Mouse (Mus musculus) spleen, postnatal 4 days (tissue): ENCODE measurements around the gene Cmbl.
A peak's percentile ranks its signal among the peaks of the same experiment; 100 is the strongest.

Experiments
- DNase-seq, 2 experiments: peaks; one replicate each; pipeline ENCODE4 v3.0.0; 2022; ENCODE audit warnings: low spot score in 2 of 2

The Cmbl gene

DNA sequence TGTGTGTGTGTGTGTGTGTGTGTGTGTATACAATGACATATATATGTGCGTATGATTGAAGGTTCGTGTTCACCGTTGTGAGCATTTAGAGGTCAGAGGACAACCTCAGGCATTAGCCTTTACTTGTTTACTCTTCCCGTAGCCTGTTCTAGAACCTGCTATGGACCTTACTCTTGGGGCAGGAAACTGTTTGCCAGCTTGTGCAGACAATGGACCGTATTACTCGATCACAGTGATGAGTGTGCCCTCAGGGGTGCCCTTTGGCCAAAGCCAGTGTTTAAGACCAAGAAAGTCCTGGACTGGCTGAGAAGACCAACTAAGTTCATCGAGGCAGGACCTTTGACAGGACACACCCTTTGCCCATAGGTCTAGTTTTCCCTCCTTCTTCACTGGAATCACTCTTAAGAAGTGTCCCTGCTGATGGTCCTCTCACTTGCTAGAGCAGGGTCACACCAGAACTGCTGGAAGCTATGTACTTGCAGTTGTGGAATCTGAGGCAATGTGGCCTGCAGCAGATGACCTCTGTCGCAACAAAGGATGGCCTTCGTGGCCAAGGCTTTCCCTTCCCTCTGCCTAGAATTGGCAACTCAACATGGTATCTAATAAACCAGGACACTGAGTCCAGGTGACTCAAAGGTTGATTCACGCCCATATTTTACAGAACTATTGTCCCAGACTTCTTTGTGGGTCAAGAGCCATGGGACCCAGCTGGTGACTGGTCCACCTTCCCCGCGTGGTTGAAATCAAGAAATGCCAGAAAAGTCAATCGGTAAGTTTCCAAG is 18.3 kb downstream of the Cmbl start:
- no peak for DNase-seq

DNA sequence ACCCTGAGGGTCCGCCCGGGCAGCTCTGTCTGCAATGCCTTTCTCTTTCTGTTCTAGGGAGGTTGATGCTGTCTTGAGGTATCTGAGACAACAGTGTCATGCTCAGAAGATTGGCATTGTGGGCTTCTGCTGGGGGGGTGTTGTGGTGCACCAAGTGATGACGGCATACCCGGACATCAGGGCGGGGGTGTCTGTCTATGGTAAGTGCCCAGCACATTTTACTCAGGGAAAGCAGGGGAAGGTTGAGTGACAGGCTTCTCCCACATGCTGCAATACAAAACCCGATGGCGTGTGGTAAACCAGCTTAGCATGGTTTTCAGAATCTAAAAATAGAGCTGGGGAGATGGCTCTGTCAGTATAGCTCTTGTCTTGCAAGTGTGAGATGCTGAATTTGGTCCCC is 20.0 kb downstream of the Cmbl start:
- DNase-seq = no peak

DNA sequence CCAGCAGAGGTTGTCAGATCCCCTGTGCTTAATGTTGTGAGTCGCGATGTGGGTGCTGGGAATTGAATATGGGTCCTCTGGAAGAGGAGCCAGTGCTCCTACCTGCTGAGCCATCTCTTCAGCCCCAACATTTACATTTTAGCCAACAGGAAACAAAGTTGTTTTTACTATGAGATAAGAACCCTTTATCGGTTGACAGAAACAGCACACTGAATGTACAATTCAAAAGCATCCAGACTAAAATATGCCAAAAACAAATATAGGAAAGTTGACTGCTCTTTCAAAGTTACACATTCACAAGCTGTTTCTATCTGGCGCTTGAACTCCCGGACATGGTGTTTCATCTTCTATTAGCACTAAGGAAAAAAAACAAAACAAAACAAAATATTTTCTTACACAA is 20.9 kb downstream of the Cmbl start:
- DNase-seq = no peak

DNA sequence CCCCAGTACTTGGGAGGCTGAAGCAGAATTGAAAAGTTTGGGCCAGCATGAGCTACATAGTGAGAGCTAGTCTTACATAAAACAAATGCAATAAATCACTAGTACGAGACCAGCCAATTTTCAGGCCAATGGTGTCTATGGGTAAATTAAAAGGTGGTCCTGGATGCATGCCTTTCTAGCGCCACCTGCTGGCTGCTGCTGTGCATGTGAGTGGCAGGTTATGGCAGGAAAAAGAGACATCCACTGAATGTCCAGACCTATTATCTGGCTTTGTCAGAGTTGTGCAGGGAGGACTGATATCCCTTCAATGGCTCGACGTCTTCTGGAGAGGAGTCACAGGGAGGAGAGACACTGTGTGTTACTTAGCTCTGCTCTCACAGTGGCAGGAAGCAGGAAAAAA is 21.3 kb downstream of the Cmbl start:
- peak; percentile 84 to 96 for DNase-seq

DNA sequence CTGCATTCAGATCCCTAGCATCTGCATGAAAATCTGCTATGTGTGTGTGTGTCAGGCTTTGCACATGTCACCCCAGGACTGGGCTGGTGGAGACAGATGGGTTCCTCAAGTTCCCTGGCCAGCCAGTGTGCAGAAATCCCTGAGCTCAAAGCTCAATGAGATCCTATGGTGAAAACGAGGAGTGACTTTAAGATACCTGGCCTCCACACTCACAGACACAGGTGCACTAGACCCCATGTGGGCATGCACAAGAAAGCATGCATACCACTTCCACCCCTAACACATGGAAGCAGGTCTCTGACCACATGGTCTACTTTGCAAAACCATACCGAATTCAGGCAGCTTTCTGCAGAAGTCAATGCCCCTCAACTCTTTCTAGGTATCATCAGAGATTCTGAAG is 22.6 kb downstream of the Cmbl start:
- no peak for DNase-seq

DNA sequence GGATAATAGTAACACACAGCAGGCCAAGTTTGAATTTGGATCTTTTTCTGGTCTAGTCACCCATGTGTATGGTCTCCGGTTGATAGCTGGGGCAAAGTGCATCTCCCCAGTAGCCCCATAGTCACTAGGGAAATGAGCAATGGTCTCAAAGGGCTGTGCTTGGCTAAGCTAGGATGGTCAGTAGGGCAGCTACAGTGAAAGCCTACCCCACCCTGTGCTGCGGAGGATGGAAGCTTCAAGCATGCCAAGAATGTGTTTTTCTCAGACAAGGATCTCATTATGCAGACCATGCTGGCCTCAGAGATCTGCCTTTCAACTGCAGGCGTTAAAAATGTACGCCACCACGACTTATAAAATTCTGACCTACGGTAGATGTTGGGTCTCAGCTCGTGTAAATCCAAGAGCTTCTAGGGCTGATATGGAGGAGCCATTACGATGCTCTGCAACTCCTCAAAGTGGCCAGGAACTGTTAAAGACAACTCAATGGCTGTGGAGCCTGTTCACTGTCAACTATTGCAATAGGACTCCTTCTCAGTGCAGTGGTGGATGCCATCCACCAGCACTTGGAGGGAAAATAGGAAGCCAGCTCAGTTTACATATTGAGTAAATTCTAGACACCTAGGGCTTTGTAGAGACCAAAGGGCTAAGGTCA is 23.9 kb downstream of the Cmbl start:
- no peak for DNase-seq

DNA sequence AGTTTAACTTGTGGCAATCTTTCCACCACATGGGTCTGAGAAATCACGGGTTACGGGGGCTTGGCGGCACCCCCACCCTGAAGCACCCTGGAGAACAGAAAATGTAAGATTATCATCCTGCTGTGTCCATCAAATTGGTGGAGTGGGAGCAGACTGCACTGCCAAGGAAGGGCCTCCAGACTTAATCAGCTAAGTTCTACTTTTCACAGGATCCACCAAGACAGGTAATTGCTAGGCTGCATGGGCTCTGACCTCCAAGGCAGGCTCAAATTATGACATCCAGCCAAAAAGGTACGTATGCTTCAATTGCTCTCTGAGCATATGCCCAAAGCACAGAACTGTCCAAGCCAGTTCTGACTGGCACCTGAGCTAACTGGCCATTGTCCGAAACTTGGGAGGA is 25.0 kb downstream of the Cmbl start:
- DNase-seq = no peak

DNA sequence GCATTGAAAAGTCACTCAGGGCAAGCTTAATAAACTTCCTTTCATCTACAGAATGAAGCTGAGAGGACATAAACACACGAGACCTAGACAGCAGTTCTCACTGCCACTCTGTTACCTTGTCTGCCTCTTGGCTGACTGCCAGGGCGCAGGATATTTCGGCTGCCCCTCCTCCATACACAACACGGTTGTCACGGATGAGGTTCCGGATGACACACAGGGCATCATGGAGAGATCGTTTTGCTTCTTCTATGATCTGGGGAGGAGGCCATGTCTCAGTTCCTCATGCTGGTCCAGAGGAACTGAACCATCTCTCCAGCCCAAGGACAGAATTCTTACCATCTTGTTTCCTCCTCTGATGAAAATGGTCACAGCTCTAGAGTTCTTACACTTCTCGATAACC is 27.3 kb downstream of the Cmbl start:
- DNase-seq = no peak

DNA sequence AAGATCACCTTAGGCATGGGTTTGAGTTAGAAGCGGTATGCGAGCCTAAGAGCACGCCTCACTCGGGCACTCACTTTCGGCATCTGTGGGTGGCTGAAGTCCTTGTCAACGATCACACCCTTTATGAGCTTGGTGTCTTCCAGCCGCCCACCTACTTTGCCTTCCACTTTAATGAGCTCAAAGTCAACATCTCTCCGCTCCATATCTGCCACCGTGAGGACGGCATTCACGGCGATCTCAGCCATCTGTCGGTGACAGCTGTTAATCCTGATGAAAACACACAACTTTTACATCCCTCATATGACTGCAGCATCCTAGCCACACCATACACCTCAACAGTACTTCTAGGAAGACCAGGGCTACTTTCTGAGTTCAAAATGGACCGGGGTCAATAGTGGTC is 29.1 kb downstream of the Cmbl start:
- no peak for DNase-seq

DNA sequence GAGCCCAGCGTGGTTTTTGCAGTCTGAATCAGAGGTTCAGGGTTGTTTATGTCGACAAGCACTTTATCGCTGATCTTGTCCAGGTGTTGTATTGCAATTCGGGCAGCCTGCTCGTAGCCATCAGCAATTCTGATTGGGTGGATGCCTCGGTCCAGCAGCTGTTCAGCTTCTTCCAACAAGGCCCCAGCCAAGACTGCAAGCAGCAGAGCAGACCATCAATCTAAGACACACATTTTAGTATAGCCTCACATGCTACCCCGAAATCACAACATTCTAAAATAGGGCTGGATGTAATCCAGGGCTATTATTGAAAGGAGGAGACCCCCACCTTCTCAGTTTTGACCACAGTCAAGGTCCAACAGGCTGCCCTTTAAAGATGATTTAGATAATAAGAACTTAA is 30.5 kb downstream of the Cmbl start:
- no peak for DNase-seq

DNA sequence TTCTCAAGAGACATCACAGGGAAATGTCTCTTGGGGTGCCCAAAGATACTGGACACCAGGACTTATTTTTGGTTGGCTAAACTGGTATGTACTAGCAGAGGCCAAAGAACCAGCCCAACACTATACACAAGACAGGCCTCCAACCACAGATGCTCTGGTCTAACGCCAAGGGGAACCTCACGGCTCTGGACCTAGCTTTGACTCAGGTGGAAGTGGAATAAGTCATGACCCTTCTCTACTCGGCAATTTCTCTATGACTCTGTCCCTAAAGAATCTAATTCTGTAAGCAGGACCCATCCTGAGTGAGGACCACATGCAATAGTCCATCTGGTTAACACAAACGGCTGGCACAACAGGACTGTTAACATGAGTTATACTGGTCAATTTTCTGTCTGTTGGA is 34.6 kb downstream of the Cmbl start:
- DNase-seq = no peak

DNA sequence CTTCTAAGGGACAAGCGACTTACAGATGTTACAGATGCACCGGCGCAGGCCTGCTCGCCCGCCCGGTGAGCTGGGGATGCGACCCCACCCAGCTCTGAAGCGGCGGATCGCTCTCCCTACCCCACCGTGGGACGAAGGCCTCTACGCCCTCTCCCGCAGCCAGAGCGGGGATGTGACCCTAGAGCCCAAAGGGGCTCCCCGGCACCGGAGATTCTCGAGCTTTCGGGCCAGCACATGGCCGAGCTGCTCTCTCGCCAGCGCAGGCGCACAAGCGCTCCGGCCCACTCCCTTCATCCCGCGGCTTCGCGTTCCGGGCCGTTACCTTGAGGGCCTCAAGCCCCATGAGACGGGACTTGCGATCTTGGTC is 36.1 kb downstream of the Cmbl start:
- DNase-seq = no peak

DNA sequence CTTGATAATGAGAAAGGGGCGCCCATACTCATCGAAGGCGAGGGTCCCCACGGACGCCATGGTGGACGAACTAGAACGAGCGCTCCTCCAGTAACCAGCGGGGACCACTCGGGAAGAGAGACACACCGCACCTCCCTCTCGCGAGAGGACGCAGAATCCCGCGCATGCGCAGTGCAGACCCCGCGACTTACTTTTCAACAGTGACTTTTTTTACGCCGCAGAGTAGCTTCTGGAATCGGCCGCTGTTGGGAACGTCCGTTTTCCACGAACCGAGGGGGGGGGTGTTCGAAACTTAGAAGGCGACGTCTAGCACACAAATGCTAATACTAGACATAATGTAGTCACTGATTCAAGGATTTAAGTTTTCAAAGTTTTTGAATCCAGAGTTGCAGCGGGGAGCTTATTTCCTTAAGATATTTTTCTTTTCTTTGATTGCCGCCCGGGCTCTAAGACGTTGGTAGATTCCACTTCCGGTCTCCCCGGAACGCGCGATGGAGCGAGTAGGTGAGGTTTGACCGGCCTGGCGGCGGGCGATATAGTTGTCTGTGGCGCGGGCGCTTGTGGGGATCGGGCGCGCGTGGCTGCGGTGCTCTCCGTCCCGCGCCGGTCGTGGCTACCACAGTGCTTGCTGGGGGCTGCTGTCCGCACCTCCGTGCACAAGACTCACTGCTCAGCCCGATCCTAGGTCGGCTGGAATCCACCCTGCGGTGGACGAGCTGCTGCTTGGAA is 36.6 kb downstream of the Cmbl start, which contains the start of the genes Cct5 and Fam173b:
TSS of gene Cct5 (minus strand) at position 159 of the 729 bp plus-strand sequence.
TSS of gene Fam173b (plus strand) at position 207 of the 729 bp plus-strand sequence.
- peak; percentile 98 to 100 for DNase-seq

DNA sequence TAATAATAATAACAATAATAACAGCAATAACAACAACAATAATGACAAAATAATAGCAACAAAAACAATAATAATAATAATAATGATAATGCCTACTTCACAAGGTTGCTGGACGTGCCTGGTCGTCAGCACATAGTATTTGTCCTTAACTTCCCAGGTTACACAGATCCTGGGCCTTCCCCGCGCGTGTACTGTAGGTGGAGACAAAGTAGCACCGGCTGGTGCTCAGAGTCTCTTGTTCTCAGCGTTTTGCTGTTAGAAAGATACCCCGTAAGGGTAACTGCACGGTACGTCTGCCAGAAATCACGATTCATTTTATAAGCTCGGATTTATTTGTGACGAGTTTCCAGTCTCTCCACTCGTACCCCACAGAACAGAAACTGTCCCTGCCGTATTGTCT is 37.2 kb downstream of the Cmbl start:
- peak; percentile 53 to 73 for DNase-seq

DNA sequence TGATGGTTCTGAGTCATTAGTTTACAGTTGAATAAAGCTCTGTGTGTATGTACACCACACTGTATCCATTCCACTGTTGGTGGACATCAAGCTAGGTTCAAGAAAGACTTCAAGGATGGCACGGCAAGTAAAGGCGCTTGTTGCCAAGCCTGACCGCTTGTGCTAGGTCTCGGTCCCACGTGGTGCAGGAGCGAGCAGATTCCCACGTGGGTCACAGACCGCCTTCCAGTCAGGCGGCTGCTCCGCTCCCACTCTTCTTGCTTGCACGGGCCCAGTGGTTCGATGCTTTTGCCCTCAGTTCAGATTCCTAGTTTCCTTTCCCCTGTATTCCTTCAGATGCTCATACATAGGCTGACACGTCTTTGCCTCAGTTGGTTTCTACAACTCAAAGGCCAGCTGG is 37.9 kb downstream of the Cmbl start:
- DNase-seq = no peak

DNA sequence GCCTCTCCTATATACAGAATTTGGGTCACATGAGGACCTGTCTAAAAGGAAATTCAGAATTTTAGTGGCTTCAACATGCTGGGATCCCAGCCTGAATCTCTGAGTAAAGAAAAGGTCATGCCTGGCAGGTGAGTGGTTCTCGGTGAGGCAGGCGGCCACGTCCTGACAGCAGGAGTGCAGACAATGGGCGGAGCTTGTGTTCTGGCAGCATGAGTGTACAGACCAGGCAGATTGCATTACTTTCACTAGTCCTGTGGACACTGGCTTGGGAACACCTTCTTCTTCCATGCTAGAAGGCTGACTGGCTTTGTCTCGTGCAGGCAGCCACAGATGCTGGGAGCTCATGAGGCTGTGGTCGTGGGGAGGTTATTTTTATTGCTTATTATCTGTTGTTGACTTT is 41.6 kb downstream of the Cmbl start:
- no peak for DNase-seq

DNA sequence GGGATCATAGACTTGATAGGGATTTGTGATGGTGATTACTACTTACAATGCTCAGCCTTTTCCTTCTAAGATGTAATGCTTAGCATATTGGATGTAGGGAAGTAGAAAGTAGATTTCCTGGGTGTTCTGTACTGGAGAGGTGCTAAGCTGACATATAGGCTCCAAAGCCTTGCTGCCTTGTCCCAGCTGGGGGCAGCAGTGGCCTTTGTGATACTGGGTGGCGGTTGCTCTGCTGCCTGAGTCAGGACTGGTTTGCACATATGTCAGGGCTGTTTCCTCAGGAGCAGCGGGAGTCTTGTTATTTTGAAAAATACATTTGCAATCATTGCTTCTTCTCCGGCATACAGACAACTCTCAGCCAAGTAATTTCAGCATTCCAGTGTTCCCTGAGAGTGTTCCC is 45.8 kb downstream of the Cmbl start:
- DNase-seq = no peak

DNA sequence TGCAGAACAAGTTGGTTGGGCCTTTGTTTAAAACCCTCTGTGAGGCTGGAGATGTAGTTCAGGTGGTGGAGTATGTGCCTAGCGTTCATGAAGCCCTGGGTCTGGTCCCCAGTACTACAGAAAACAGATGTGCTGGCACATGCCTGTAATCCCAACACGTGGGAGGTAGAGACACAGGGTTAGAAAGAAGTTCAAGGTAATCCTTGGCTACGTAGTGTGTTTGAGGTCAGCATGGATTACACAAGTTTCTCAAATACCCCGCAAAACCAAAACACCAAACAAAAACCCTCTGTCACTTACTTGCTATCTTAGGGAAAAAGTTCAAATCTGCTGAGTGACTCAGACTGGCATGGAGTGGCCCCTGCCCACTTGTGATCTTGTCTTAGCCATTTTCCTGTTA is 46.8 kb downstream of the Cmbl start:
- DNase-seq = no peak

DNA sequence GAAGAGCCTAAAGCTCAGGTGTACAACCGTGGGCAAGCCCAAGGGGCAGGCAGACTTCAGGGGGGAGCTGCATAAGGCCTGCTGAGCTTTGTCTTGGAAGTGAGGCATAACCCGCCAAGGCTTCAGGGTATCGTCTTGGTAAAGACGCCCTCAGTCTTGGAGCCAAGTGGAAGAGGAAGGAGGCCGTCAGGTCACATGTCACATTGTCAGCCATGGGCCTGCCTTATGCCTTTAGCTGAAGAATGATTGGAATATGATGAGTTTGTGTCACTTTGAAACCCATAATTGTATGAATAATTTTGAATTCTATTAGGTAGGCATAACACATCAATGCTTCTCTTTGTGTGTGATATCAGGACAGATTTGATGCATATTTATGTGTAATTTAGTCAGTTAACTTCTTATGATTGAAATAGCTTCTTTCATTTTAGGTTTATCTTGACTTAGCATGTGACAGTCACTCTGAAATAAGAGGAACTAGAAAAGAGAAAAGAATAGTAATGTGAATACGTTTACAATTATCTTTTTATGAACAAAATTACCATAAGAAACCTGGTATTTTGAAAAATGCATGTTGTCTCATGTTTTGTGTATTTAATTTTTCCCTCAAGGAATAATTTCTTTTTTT is 48.8 kb downstream of the Cmbl start:
- DNase-seq = no peak

DNA sequence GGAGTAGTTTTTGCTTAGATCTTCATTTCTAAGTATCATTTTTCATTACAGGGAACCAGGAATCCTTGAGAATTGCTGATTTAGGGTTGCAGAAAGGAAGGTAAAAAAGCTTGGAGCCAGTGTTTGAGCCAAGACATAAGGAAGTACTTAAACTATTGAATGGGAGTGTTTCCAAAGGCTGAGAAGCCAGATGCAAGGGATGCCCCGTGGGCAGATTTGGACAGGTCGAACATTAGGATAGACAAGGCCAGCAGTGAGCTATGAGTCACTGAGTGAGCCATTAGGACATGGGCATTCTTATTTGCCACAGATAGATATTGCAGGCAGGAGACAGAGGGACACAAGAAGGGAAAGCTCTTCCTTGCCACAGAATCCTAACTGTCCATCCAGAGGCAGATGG is 49.5 kb downstream of the Cmbl start:
- DNase-seq = no peak

DNA sequence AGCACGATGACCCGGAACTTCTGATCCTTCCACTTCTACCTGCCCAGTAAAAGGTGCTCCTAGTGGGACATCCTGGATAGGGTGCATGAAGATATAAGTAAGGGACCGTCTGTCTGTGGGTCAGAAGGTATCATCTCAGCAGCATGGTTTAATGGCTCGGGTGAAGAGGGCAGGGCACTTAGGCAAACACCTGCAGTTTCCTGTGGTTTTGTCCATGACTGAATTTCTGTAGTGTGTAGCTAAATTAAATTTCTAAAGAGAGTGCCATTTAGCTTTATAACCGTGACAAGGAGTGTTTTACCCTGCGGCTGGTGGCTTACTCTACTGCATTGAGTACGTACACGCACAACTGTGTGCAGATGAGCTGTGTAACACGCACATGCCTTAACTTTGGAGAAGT is 52.1 kb downstream of the Cmbl start:
- no peak for DNase-seq

DNA sequence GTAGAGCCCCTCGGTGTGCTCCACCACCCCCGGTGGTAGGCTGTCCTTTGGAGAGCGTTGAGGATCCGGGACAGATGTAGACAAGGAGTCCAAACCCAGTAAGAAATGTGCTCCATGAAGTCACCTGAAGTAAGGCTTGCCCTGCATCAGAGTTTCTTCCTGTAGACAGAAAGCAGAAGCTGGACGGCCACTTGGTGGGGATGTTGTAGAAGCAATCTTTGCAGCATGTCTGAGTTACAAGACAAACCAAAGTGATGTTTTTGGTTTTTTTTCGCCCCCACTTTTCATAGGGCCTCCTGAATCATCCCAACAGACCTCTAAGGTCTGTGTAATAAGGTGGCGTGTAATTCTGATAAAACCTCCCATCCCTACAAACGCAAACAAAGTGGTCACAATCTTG is 54.3 kb downstream of the Cmbl start:
- no peak for DNase-seq
